In the genomic region with DNA sequence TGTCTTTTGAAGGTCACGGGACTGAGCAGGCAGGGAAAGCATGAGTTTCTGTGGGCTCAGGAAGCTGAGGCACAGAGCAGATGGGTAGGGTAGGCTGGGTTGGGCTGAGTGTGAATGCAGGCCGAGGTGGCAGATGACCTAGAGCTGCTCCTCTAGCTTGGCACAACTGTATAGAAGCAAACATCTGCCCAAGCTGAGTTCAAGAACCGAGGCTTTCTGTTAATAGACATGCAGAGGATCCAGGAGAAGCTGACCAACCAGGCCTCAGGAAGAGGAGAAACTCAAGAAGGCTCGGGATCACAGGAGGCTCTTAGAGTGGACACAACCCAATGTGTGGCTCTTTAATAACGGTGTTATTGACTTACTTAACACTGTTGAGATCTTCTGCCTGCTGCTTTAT, we compare ENCODE assay signal across 17 mouse cellular contexts.
"Had no signal": no experiment of that assay in that cellular context is flagged by ENCODE, and none has a peak within 500 bp of the region (broad histone marks: within the 10 kb centered on the region; RNA-seq: fewer than 3 reads in every experiment).

No protein-coding gene starts in this region.

- DNase-seq: retina, postnatal 1 day; right cerebral cortex, adult 18-20 months; right cerebral cortex, postnatal 14 days; right cerebral cortex, postnatal 25 days; right cerebral cortex, postnatal 4 days; spleen, adult 18-20 months; thymus, adult 18-20 months; thymus, adult 2 months; thymus, postnatal 14 days; thymus, postnatal 25 days; thymus, postnatal 36 days; thymus, postnatal 4 days had no signal

- H3K9me3 ChIP-seq: neural tube, embryonic 12.5 days; neural tube, embryonic 13.5 days; neural tube, embryonic 15.5 days; stomach, embryonic 15.5 days had no signal

- H3K4me1 ChIP-seq: neural tube, embryonic 12.5 days; neural tube, embryonic 13.5 days; neural tube, embryonic 15.5 days; stomach, embryonic 15.5 days had no signal

- H3K4me2 ChIP-seq: neural tube, embryonic 12.5 days; neural tube, embryonic 13.5 days; neural tube, embryonic 15.5 days; stomach, embryonic 15.5 days had no signal

- H3K9ac ChIP-seq: neural tube, embryonic 12.5 days; neural tube, embryonic 13.5 days; neural tube, embryonic 15.5 days; stomach, embryonic 15.5 days had no signal

- H3K27ac ChIP-seq: neural tube, embryonic 12.5 days; neural tube, embryonic 13.5 days; neural tube, embryonic 15.5 days; stomach, embryonic 15.5 days; stomach, postnatal 0 days had no signal

- H3K27me3 ChIP-seq: neural tube, embryonic 12.5 days; neural tube, embryonic 13.5 days; neural tube, embryonic 15.5 days; stomach, embryonic 15.5 days had no signal

- H3K4me3 ChIP-seq: neural tube, embryonic 12.5 days; neural tube, embryonic 13.5 days; neural tube, embryonic 15.5 days; stomach, embryonic 15.5 days had no signal
